Mouse (Mus musculus) neural tube, embryonic 15.5 days (tissue): ENCODE measurements around the gene Ist1. TPM values are rescaled to one million over a fixed set of nuclear protein-coding genes. Genes with fewer than 3 reads are reported as not detected.

Source experiments
- ATAC-seq: fragments of 200-750 bp; cut with Nextera tagmentation; 2 replicates; pipeline ENCODE4 v1.8.0; 2017; ENCODE audit warnings: mild to moderate bottlenecking, moderate TSS enrichment, moderate library complexity; ENCODE audit not compliant: low FRiP score
- H3K27ac ChIP-seq: fragments of 300-500 bp; sonication (generic); replicated peaks from 2 replicates; pipeline ENCODE4 v1.5.1; 2015; ENCODE audit warnings: mild to moderate bottlenecking, inconsistent platforms
- H3K27me3 ChIP-seq: fragments of 300-500 bp; sonication (generic); replicated peaks from 2 replicates; pipeline ENCODE4 v1.6.1; 2015; ENCODE audit warnings: inconsistent platforms
- H3K36me3 ChIP-seq: fragments of 300-500 bp; sonication (generic); 2 replicates; pipeline ENCODE4 v1.6.1; 2015; ENCODE audit warnings: inconsistent platforms
- H3K4me1 ChIP-seq: fragments of 300-500 bp; sonication (generic); 2 replicates; pipeline ENCODE4 v1.6.1; 2015; ENCODE audit warnings: inconsistent platforms
- H3K4me2 ChIP-seq: fragments of 300-500 bp; sonication (generic); 2 replicates; pipeline ENCODE4 v1.6.1; 2015; ENCODE audit warnings: inconsistent platforms, mild to moderate bottlenecking, moderate library complexity
- H3K4me3 ChIP-seq: fragments of 300-500 bp; sonication (generic); replicated peaks from 2 replicates; pipeline ENCODE4 v1.5.1; 2015; ENCODE audit warnings: mild to moderate bottlenecking, inconsistent platforms
- H3K9ac ChIP-seq: fragments of 300-500 bp; sonication (generic); replicated peaks from 2 replicates; pipeline ENCODE4 v1.6.1; 2015; ENCODE audit warnings: mild to moderate bottlenecking, inconsistent platforms
- H3K9me3 ChIP-seq: fragments of 300-500 bp; sonication (generic); replicated peaks from 2 replicates; pipeline ENCODE4 v1.6.1; 2016; ENCODE audit warnings: inconsistent platforms
- WGBS: fragments of 180-500 bp; shearing (Covaris S2); methylation state at CpG from one replicate; pipeline ENCODE4 v1.1.7; 2015; ENCODE audit warnings: mixed read lengths; 5-methylcytosine and 5-hydroxymethylcytosine counted together
- polyA plus RNA-seq: library from polyadenylated mRNA; unstranded; fragments of >200 nt; fragmentation: Nextera tagmentation; extraction: Ambion mirVana; gene quantifications from 2 replicates; pipeline ENCODE4 v1.2.1, GENCODE M21; 2015

Gene Ist1
- polyA plus RNA-seq, 1 experiment from 2014 or later: 145 TPM

GRCm38 (mm10) chr8:109681535-109681934, 11.5 kb downstream of the Ist1 start:
- H3K4me3 ChIP-seq: no peak overlapping the region
- WGBS: 88% methylated on average over 3 of the region's 3 CpGs
- peaks cover 14% of the 10 kb centered on the region for H3K4me1 ChIP-seq
- H3K9me3 ChIP-seq: no peaks in the 10 kb centered on the region
- no peak overlapping the region for H3K4me2 ChIP-seq
- H3K27me3 ChIP-seq: no peaks in the 10 kb centered on the region
- H3K27ac ChIP-seq: no peak overlapping the region
- H3K36me3 ChIP-seq: peaks cover 64% of the 10 kb centered on the region
- H3K9ac ChIP-seq: no peak overlapping the region
- ATAC-seq: no peak

- WGBS: 96% methylated on average over 9 of the region's 9 CpGs
- no peak for ATAC-seq
- no peaks in the 10 kb centered on the region for H3K9me3 ChIP-seq
Observed at GRCm38 (mm10) chr8:109675896-109676643, 17.0 kb downstream of the Ist1 start.

GRCm38 (mm10) chr8:109673596-109673995, 19.5 kb downstream of the Ist1 start:
- H3K4me2 ChIP-seq: no peak overlapping the region
- no peaks in the 10 kb centered on the region for H3K4me1 ChIP-seq
- no peaks in the 10 kb centered on the region for H3K27me3 ChIP-seq
- H3K9me3 ChIP-seq: no peaks in the 10 kb centered on the region
- H3K27ac ChIP-seq: no peak overlapping the region
- 98% methylated on average over 2 of the region's 2 CpGs for WGBS
- peaks cover 92% of the 10 kb centered on the region for H3K36me3 ChIP-seq
- ATAC-seq: no peak
- H3K9ac ChIP-seq: no peak overlapping the region
- no peak overlapping the region for H3K4me3 ChIP-seq

More at GRCm38 (mm10) chr8:109675896-109676643, 17.0 kb downstream of the Ist1 start:
- Histone ChIP-seq H3K4me2 (no peak overlapping the region), H3K27ac (no peak overlapping the region), H3K4me3 (no peak overlapping the region), H3K9ac (no peak overlapping the region), H3K4me1 (no peaks in the 10 kb centered on the region), H3K36me3 (peaks cover 90% of the 10 kb centered on the region), H3K27me3 (no peaks in the 10 kb centered on the region)

- Histone ChIP-seq H3K36me3 (peaks cover 90% of the 10 kb centered on the region), H3K4me2 (no peak overlapping the region), H3K27ac (no peak overlapping the region), H3K9me3 (no peaks in the 10 kb centered on the region), H3K4me3 (no peak overlapping the region), H3K9ac (no peak overlapping the region), H3K4me1 (no peaks in the 10 kb centered on the region), H3K27me3 (no peaks in the 10 kb centered on the region)
- WGBS: 95% methylated on average over 5 of the region's 5 CpGs
- ATAC-seq: no peak
Observed at GRCm38 (mm10) chr8:109672656-109673055, 20.4 kb downstream of the Ist1 start.

- no peak overlapping the region for H3K4me3 ChIP-seq
- H3K4me1 ChIP-seq: no peaks in the 10 kb centered on the region
- H3K9ac ChIP-seq: no peak overlapping the region
- peaks cover 39% of the 10 kb centered on the region for H3K36me3 ChIP-seq
- H3K9me3 ChIP-seq: no peaks in the 10 kb centered on the region
- no peak for ATAC-seq
- H3K27ac ChIP-seq: no peak overlapping the region
- 87% methylated on average over 5 of the region's 5 CpGs for WGBS
- no peak overlapping the region for H3K4me2 ChIP-seq
- no peaks in the 10 kb centered on the region for H3K27me3 ChIP-seq
Observed at GRCm38 (mm10) chr8:109666616-109667015, 26.4 kb downstream of the Ist1 start.

- Histone ChIP-seq H3K4me1 (no peaks in the 10 kb centered on the region), H3K4me2 (no peak overlapping the region), H3K36me3 (peaks cover under 1% of the 10 kb centered on the region; the same call in 1 of the 2 replicates), H3K4me3 (no peak overlapping the region), H3K9ac (no peak overlapping the region), H3K9me3 (no peaks in the 10 kb centered on the region), H3K27me3 (no peaks in the 10 kb centered on the region), H3K27ac (no peak overlapping the region)
- no peak for ATAC-seq
- WGBS: 77% methylated on average over 3 of the region's 3 CpGs
Observed at GRCm38 (mm10) chr8:109662328-109662727, 30.7 kb downstream of the Ist1 start.

- no peak overlapping the region for H3K4me3 ChIP-seq
- no peaks in the 10 kb centered on the region for H3K9me3 ChIP-seq
- H3K4me1 ChIP-seq: no peaks in the 10 kb centered on the region
- H3K4me2 ChIP-seq: no peak overlapping the region
- 91% methylated on average over 3 of the region's 3 CpGs for whole genome bisulfite sequencing
- ATAC-seq: no peak
- H3K27me3 ChIP-seq: no peaks in the 10 kb centered on the region
- no peaks in the 10 kb centered on the region for H3K36me3 ChIP-seq
- H3K9ac ChIP-seq: no peak overlapping the region
- H3K27ac ChIP-seq: no peak overlapping the region
Observed at GRCm38 (mm10) chr8:109656860-109657259, 36.2 kb downstream of the Ist1 start.

- Histone ChIP-seq H3K4me2 (no peak overlapping the region), H3K9me3 (no peaks in the 10 kb centered on the region), H3K27ac (no peak overlapping the region), H3K4me3 (no peak overlapping the region), H3K4me1 (no peaks in the 10 kb centered on the region), H3K36me3 (no peaks in the 10 kb centered on the region), H3K27me3 (no peaks in the 10 kb centered on the region), H3K9ac (no peak overlapping the region)
- WGBS: 68% methylated on average over 10 of the region's 10 CpGs
- ATAC-seq: no peak
Observed at GRCm38 (mm10) chr8:109650801-109651200, 42.3 kb downstream of the Ist1 start.

GRCm38 (mm10) chr8:109648469-109648868, 44.6 kb downstream of the Ist1 start:
- Histone ChIP-seq H3K4me3 (no peak overlapping the region), H3K4me2 (no peak overlapping the region), H3K4me1 (no peaks in the 10 kb centered on the region), H3K9me3 (no peaks in the 10 kb centered on the region), H3K36me3 (no peaks in the 10 kb centered on the region), H3K27ac (no peak overlapping the region), H3K27me3 (no peaks in the 10 kb centered on the region), H3K9ac (no peak overlapping the region)
- ATAC-seq: no peak
- WGBS: 61% methylated on average over 7 of the region's 7 CpGs

GRCm38 (mm10) chr8:109647331-109647730, 45.7 kb downstream of the Ist1 start:
- Histone ChIP-seq H3K27ac (no peak overlapping the region), H3K9ac (no peak overlapping the region), H3K27me3 (no peaks in the 10 kb centered on the region), H3K4me2 (no peak overlapping the region), H3K4me1 (no peaks in the 10 kb centered on the region), H3K9me3 (no peaks in the 10 kb centered on the region), H3K4me3 (no peak overlapping the region), H3K36me3 (no peaks in the 10 kb centered on the region)
- WGBS: 71% methylated on average over 11 of the region's 11 CpGs
- no peak for ATAC-seq

GRCm38 (mm10) chr8:109641236-109641635, 51.8 kb downstream of the Ist1 start:
- H3K4me2 ChIP-seq: no peak overlapping the region
- H3K9ac ChIP-seq: no peak overlapping the region
- no peaks in the 10 kb centered on the region for H3K4me1 ChIP-seq
- no peak overlapping the region for H3K4me3 ChIP-seq
- WGBS: 79% methylated on average over 5 of the region's 5 CpGs
- H3K27ac ChIP-seq: no peak overlapping the region
- no peak for ATAC-seq
- H3K36me3 ChIP-seq: no peaks in the 10 kb centered on the region
- H3K9me3 ChIP-seq: no peaks in the 10 kb centered on the region
- H3K27me3 ChIP-seq: no peaks in the 10 kb centered on the region

GRCm38 (mm10) chr8:109640410-109640809, 52.6 kb downstream of the Ist1 start:
- no peak overlapping the region for H3K4me2 ChIP-seq
- H3K9ac ChIP-seq: no peak overlapping the region
- H3K27ac ChIP-seq: no peak overlapping the region
- H3K4me1 ChIP-seq: no peaks in the 10 kb centered on the region
- no peaks in the 10 kb centered on the region for H3K36me3 ChIP-seq
- ATAC-seq: no peak
- H3K4me3 ChIP-seq: no peak overlapping the region
- no peaks in the 10 kb centered on the region for H3K27me3 ChIP-seq
- 67% methylated on average over 7 of the region's 7 CpGs for WGBS
- no peaks in the 10 kb centered on the region for H3K9me3 ChIP-seq
